Mouse (Mus musculus) left cerebral cortex, adult 8-10 months (tissue): ENCODE measurements at regions not wholly inside any gene's neighbourhood (a gene's known extent, or its start where the extent isn't known, plus 50 kb on each side); places are given as distances from the start of the nearest gene placed in this dataset.

ENCODE experiments used
- DNase-seq, 2 experiments: peaks; one replicate each; pipeline ENCODE4 v3.0.0; 2022; ENCODE audit warnings: low spot score in 2 of 2

DNA sequence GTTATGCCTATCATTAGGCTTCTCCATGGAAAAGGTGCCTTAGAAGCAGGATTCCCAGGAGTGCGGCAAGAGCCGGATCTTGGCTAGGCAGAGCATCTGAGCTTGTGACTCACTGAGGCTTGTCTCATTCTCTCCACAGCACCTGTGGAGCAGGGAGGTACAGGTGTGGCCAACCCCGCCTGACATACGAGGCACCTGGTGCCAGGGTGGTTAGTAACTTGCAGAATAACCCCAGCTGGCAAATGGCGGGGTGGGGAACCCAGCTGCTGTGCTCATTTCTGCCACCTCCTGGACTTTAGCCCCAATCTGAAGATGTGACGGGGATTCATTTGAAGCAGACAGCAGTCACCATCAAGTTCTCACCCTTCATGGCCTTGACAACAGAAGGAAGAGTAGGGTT, 96.2 kb downstream of the Pdgfra start:
- no peak for DNase-seq

DNA sequence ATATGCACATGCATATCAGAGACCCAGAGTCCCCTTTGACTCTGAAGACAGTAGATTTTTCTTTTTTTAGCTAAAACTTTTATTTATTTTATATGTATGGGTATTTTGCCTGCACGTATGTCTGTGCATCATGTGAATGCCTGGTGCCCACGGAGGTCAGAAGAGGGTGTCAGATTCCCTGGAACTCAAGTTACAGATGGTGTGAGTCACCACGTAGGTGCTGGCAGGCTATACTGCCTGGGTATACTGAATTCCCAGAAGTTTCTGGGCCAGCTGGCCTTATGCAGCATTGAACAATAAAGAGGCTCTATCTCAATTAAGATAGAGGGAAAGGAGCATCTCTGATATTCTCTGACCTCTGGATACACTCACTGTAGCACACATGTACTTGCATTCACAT, 97.6 kb downstream of the Pdgfra start:
- no peak for DNase-seq

DNA sequence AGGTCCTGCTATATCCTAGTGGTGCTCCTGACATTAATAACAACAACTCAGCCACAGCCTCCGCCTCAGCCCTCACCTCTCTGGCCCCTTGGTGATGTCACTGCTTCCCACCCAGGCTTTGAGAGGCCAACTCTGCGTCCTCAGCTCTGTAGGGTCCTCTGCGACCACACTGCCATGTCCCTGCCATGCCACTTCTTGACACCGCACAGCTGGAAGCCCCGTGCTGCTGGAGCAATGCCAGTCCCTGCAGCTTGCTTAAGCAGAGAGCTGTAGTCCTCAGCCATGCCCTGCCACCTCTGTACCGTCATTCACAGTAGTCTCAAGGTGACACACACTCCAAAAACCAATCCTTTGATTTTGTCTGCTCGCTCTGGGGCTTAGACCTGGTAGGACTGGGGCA, 101.3 kb downstream of the Pdgfra start:
- no peak for DNase-seq

DNA sequence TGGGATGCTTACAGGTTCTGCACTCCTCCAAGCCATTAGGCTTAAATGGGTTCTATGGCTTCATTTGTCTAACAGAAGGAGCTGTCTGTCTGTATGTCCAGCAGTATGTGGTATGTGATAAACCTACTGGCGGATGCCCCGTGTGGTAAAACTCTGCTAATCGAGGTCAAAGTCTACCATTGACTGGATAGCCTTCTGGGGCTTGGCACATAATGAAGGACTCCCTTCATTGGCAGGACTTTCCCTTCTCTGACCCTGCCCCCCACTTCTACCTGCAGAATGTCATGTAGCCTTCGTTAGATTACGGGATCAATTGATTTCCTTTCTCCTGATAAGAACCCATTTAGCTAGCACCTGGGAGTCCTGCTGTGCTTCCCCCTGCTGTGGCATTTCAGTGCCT, 101.7 kb downstream of the Pdgfra start:
- DNase-seq = no peak

DNA sequence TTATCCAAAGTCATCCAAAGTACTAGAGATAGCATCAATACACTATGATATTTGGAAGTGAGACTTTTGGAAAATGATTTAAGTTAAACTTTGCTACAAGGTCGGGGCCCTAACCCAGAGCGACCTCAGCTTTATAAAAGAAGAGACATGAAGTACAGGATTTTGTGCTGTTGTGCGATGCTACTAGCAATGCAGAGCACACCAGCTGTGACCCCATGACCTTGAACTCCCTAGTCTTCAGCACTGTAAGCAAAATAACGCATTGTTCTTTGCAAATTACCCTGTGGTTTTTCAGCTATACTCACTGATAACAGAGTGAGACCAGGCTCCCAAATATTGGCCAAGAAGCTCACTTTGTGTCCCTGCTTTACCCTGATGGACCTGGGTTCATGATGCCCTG, 104.1 kb downstream of the Pdgfra start:
- no peak for DNase-seq

DNA sequence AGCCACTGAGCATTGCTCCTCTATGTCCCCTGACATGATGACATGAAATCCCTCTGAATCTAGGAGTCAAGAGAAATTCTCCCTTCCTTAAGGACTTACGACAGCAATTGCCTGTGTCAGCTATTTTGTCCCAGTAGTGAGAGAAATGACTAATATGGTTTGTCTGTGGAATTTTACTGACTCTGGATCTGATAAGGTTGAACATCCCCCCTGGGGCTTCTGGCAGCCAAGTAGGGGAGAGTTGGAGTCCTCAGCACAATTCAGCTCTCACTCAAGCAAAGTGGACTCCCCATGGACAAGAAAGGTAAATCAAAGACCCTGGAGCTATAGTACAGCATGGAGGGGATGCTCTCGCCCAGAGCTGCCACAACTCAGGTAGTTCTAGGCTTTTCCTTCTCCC, 105.0 kb downstream of the Pdgfra start:
- DNase-seq = no peak

DNA sequence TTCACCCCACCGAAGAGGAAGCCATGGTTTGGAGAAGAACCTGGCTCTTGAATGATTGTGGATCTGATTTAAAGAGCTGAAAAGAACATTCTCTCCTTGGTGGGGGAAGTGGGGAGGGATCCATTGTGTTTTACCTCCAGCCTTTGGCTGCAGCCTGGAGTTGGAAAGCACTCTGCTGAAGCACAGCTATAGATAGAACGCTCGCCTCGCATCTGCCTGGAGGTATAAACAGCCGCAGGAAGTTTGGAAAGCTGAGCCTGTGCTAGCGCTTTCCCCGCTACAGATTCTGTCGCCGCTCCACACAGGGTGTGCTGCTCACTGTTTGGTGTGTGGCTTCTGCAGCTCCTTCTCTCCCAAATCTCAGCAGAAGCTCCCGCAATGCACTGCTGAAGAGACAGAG, 108.2 kb downstream of the Pdgfra start:
- peak in 1 of 2 experiments; percentile 57 for DNase-seq

DNA sequence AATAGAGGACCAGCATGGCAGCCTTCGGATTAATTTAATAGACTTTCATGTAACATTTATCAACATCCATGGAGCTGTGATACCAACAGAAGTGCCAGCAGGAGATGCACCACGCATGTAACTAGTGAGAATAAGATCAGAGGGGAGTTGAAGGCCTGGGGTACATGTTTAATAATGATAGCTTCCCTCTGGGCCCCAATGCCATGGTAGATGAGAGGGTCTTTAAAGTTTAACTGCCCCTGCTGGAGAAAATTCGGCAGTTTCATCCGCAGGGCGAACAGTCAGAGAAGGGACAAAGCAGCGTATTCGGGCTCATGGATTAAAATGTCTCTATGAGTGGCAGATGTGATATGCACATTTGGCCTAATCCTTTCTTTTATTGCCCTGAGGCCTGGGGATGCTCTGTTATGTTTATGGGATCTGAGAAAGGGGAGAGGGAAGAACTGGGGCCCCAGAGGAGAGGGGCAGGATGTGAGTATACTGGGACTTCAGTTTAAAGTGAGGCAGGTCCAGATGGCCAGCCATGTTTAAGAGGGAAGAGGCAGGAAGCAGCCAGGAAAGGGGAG, 114.1 kb downstream of the Pdgfra start:
- DNase-seq = no peak

DNA sequence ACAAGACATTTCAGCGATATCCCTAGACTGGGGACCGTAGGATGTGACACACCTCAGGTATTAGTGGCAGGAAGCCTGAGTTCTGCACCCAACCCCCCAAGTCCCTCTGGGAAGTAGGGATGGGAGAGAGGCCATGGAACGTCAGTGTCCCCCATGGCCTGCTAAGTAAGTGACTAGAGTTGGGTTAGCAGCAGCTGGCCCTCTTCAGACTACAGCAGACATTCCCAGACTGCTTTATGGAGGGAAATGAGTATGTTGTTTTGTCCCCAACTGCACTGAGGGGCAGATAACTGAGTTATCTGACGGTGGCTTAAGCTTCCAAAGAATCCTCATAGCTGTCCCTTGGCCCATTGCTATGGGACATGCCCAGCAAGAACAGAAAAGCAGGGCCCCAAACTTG, 114.8 kb downstream of the Pdgfra start:
- DNase-seq = no peak

DNA sequence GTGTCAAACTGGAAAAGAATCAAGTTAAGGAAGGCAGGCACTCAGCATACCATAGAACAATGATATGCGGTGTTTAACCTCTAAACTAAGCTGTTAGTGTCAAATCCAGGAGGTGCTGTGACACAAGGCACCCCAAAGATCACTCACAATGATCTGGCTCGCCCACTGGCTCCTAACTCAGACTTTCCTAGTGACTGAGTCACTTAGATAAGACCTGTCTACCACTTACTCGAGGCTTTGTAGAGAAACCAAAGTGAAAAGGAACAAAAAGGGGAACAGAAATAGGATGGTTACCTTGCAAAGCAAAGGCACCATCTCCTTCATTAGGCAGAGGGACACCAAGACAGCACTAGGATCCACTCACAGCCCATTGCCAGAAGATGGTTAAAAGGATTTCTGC, 115.7 kb downstream of the Pdgfra start:
- no peak for DNase-seq

DNA sequence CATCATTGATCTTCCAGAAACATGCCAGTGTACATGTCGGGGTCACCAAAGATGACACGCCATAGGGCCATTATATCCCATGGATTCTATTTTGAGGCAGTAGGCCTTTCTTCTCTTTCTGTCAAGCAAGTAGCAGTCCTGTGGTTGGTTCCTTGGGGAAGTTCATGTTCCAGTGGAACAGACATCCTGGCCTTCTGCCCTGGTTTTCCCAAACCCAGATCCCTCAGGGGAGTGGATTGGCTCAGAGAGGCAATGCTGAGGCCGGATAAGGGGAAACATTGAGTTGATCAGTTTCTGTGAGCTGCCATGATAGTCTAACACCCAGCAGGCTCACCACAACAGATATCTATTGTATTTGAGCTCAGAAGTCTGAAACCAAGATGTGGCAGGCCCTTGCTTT, 125.9 kb downstream of the Pdgfra start:
- no peak for DNase-seq

DNA sequence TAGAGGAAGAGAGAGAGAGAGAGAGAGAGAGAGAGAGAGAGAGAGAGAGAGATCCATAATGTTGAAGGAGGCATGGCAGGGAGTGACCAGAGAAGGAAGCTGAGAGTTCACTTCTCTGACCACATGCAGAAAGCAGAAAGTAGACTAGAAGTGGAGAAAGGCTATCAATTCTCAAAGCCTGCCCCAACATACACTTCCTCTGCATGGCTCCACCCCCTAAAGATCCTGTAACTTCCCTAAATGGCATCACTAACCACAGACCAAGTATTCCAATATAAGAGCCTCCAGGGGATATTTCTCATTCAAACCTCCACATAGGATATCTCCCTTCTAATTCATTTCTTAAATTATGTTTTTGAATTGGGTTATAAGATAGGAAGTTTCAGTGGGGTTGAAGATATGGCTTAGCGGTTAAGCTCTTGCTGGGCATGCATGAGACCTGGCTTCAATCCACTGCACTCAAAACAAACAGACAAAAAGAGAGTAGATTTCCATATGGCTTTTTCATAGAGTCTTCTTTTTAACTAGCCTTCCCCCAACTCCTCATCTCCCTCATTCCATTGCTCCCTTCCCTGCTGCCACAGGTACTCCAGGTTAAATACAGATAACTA, 127.6 kb downstream of the Pdgfra start:
- DNase-seq = no peak

DNA sequence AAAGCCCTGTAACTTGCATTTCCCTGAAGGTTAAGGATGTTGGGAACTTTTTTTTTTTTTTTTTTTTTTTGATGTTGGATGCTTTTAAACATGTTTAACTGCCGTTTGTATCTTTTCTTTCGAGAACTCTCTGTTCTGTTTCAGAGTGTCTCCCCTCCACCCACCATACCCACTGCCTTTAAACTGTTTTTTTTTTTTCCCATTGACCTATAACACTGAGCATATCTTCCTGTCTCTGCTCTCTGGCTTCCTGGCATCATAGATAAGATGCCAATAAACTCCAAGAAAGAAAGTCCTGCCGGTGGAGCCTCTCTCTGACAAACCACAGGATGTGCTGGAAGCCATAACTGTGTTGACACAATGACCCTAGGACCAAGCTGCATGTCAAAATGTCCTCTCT, 128.6 kb downstream of the Pdgfra start:
- no peak for DNase-seq

DNA sequence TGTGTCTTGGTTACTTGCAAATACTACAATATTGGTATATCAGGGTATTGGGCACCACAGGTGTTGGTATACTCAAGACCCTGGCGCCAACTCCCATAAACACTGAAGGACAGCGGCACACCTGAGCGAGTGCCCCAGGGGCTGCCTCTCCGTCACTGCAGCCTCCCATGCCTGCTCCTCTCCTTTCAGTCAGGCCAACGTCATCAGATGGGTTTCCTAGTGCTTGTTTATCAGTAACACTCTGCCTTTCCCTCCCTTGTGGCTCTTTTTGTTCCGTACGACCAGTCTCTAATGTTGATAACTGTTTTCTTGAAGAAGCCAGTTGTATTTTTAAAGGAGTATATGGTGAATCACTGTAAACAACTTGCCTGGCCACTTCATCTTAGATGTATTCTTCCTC, 129.4 kb downstream of the Pdgfra start:
- DNase-seq = no peak

DNA sequence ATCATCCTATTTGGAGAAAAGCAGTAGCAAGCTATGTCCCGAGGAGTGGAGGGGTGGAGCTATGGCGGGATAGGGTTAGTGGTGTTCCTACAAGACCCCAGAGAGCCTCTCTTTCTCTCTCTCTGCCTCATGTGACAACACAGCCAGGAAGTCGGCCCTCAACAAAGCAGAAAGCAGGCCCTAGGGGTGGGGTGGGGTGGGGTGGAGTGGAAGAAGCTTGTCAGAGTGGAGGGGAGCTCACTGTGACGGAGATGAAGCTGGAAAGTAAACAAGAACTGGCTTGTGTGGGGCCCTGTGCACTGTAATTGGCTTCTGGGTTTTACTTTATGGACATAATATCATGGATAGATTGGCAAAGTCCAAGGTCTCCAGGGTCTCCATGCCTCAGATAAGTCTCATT, 130.5 kb downstream of the Pdgfra start:
- no peak for DNase-seq

DNA sequence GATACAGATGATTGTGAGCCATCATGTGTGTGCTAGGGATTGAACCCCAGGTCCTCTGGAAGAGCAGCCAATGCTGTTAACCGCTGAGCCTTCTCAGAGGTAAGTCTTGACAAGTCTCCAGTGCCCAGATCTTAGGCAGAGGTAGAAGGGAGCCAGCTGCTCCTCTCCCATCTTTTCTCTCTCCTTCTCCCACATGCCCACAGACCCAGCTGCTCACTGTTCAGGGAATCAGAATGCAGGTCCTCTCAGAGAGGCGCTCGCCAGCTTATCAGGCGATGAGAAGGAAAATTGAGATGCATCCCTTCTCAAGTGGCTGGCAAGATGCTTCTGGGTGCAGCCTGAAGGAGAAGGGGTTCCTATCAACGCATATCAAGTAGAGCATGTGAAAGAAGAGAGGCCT, 131.7 kb downstream of the Pdgfra start:
- peak in 1 of 2 experiments; percentile 15 for DNase-seq

DNA sequence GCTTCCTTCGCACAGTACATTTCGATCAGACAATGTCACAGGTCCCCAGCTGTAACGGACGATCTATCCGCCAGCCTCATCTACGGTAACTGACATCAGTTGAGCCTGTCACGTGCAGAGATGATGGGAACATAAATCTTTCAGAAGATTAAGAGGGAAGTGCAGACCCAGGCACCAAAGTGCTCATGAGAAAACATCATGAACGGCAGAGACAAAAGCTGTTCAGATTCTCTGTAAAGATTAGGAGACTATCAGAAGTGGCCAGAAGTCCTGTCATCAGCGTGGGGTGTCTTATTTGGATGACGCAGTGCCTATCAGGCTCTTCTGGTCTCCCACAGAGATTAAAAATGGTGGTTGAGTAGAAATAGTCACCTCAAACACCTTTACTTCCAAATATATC, 133.9 kb downstream of the Pdgfra start:
- no peak for DNase-seq

DNA sequence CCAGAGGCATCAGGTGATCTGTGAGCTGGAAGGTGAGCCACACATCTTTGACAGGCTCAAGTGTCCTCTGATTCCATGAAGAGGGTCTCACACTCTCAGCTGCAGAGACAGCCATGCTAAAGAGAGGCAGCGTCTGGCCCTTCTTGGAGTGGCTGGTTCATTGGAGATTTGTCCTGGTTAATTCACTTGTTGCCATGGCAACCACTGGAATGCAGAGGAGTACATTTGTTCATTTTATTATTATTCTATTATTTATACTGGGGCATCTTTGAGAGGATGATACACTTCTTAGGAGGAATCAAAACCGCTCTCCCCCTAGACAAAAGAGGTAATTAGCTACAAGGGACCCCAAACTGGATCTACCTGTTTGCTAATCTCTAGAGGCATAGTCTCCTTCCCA, 143.6 kb downstream of the Pdgfra start:
- no peak for DNase-seq

DNA sequence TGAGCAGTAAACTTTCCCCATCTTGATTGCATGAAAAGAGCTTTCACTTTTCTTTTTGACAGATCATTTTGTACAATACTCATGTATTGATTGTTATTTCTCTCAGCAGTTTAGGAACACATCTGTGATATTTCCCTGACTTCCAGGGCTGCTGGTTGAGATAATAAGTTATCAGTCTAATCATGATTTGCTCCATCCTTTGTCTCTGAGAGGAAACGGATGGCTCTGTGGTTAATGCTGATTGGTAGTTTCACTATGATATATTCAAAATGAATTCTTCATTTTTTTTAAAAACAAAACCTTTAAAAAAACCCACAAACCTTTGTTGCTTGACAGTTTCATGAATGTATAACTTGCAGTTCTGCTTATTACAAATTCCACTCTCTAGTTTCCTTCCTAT, 160.8 kb downstream of the Pdgfra start:
- DNase-seq = no peak

DNA sequence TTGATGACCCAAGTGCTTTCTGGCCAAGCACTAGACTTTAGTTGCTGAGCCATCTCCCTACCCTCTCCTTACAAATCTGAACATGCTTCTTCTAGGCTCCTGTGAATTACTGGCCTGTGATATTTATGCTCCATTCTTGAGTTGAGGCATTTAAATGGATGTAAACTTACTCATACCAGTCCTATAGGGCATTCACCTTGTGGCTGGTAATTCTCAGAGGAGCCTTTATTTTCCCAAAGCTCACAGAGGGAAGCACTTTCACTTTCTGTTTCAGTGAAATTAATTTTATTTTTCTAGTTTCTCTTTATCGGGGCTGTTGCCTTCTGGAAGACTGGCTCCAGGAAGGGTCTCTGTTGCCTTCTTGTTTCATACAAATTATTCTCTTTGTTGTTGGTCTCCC, 163.9 kb downstream of the Pdgfra start:
- no peak for DNase-seq

DNA sequence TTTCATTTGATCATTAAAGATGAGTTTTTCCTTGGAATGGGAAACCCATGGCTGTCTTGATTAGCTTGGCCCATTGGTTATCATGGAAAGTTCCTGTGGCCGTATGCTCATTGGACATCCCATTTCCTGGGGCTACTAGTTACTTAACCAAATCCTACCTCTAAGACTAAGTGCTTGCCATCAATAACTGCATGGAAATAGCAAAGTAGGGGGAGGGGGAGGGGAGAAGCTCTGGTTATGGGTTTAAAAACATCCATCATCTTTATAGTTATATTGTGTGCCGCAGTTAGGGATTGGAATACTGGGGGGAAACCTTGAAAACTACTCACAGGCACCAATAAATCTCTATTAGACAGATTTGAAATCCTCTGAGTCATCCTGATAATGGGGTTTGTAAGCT, 168.4 kb downstream of the Pdgfra start:
- no peak for DNase-seq

DNA sequence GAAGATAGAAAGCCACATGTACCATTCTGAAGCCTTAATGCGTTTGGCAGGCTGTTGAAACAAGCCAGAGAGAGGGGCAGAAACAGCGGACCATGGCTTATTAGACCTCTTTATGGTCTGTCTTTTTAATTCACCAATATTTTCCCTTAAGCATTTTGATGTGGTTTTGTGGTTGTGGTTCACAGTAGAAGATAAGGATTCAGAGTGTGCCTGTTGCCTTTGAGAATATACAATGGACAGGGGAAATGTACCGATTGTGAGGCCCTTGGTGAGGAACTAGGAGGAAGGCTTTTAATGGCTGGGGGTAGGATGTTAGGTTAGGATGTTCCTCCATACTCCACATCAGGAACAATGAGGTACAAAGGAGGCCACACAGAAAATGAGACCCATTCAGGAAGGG, 182.0 kb downstream of the Pdgfra start:
- DNase-seq = no peak

DNA sequence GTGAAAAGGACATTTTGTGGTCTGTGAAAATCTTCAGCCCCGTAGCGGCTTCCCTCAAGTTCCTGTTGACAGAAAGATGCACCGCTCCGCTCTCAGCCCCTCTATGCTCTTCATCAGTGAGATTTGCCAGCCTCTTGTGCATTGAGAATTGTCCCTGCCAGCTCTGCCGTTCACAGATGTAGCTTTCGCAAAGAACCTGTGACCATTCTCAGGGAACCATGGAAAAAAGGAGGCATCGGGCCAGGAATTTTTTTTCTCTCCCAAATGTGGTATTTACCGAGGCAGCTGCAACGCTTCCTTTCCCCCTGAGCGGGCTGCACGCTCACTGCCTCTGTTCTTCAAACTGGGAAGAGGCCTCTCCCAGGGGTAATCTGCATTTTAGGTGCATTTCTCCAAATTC, 184.4 kb downstream of the Pdgfra start:
- DNase-seq = no peak

DNA sequence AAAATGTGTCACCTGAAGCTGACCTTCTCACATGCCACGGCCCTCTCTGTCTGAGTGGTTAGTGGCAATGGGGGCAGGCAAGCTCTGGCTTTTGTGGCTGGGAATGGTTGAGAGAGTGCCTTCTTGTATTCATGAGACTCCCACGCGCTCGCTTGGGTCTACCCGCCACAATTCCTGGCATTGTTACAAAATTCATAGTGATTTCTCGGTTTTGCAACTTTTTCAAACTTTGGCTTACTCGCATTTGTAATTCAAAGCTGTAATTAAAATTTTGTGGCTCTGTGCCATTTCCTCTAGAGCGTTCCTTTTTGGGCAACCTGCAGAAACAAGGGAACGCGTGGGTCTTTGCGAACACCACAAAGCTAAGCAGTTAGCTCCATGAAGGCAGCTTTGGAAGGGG, 186.3 kb downstream of the Pdgfra start:
- DNase-seq = peak in 1 of 2 experiments; percentile 42
